Mouse (Mus musculus): ENCODE measurements around the gene Zdhhc24.
"Not testable (repeated sequence)": the region's sequence is repeated elsewhere in the genome, so short reads cannot be mapped to it uniquely, and the experiment has no call there.

Gene Zdhhc24

GRCm38 (mm10) chr19:4878405-4879323 is at the start of gene Zdhhc24:
TSS of gene Zdhhc24 (plus strand) at chr19:4878668.
- peak; percentile 96 for DNase-seq (ENCODE audit: low spot score)

DNA sequence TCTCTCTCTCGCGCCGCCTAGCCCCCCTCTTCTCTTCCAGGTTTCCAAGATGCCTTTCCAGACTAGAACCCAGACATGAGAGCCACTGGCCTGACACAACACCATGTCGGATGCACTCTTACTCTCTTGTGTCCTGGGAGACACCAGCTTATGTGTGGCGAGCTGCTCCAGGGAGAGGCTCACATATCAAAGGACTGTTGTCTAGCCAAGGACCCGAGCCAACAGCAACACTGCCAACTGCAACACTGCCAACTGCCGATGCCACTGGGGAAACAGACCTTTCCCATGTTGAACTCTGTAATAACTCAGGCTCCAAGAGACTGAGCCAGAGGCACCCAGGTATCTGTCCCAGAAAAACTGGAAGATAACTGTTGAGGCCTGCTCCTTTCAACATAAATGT is 49.3 kb upstream of the Zdhhc24 start:
- DNase-seq (ENCODE audit: low spot score): no peak

DNA sequence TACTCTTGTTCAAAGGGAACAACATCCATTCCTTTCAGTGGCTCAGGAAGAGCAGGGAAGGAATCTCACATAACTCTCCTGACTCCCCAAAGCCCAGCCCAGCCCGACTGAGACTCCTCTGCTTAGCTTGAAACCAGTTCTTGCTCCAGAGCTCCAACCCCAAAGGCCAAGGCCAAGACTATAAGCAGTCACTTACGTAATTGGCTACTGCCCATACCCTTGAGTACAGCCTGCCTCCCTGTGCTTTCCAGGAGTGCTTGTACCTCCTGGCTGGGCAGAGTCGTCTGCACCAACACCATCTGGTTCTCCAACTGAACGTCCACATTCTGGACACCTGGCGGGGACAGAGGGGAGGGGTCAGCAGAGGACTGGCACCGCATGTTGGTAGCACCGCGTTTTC is 44.5 kb upstream of the Zdhhc24 start:
- no peak for DNase-seq (ENCODE audit: low spot score)

DNA sequence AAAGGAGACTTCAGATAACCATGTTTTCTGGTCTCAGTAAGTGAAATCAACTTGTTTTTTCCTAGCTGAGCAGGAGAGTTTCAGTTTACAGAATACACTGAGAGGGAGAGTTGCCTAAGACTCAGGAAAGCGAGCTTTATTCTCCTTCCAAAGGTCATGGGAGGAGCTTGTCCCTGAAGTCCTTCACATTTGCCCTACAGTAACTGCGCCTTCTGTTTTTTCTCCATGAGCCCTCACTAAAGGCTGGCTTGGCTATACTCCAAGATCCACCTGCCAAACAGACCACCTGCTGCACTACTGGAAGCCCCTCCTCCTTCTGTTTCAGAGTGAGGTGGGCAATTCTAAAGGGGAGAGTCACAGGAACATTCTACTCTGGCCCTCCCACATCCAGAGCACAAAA is 42.4 kb upstream of the Zdhhc24 start:
- DNase-seq (ENCODE audit: low spot score): no peak

DNA sequence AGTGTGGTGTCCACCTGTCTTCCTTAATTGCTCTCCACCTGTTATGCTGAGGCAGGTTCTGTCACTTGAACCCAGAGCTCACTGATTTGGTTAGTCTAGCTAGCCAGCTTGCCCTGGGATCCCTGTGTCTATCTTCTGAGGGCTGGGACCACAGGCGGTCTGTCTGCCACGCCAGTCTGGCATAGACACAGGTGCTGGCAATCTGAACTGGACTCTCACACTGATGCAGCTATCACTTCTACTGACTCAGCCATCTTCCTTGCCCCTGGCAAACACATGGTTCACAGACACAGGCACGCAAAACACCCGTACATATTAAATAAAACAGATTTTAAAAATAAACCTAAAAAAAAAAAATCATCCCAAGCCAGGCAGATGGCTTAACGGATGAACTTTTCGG is 41.4 kb upstream of the Zdhhc24 start:
- no peak for DNase-seq (ENCODE audit: low spot score)

GRCm38 (mm10) chr19:4838526-4839140 is 39.8 kb upstream of the Zdhhc24 start:
- DNase-seq (ENCODE audit: low spot score): no peak

GRCm38 (mm10) chr19:4839149-4839548 is 39.3 kb upstream of the Zdhhc24 start, which contains the start of the genes Ccs and Ccdc87:
TSS of gene Ccs (minus strand) at chr19:4839332.
TSS of gene Ccdc87 (plus strand) at chr19:4839366.
- DNase-seq (ENCODE audit: low spot score): peak; percentile 93

GRCm38 (mm10) chr19:4840848-4841247 is 37.6 kb upstream of the Zdhhc24 start:
- DNase-seq (ENCODE audit: low spot score): no peak

DNA sequence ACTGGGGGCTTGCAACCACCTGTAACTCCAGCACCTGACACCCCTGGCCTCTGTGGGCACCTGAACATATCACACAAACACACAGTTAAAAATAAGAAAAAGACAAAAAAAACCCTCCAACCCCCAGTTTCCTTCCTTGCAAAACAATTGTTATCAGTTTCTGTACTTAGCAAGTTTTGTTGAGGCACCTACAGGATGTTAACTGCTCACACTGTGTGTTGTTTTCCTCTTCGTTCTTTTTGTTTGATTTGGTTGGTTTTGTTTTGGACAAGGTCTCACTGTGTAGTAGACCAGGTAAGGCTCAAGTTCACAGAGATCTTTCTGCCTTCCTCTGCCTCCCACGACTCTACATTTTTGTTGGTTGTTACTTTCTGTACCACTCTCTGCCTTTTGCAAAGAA is 35.9 kb upstream of the Zdhhc24 start:
- DNase-seq (ENCODE audit: low spot score): no peak

DNA sequence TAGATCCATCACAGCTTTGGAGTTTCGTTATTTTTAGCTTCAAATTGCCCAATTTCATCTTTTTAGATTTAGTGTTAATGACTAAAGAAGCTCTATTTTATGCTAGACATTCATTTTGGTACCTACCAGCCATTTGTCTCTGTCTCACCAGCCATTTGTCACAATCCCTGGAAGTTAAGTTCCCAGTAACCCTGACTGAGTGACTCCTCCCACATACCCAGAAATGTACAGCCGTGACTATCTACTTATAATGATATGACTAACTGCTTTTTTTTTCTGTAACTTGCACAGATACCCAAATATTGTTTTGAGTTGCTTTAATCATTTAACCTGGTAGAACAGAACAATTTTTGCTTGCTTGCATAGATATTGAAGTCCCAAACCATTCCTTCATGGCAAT is 32.6 kb upstream of the Zdhhc24 start:
- DNase-seq (ENCODE audit: low spot score): no peak

- DNase-seq (ENCODE audit: low spot score): no peak
Observed at GRCm38 (mm10) chr19:4847490-4847889, 31.0 kb upstream of the Zdhhc24 start.

GRCm38 (mm10) chr19:4849800-4850199 is 28.7 kb upstream of the Zdhhc24 start:
- DNase-seq (ENCODE audit: low spot score): no peak

GRCm38 (mm10) chr19:4850281-4850680 is 28.2 kb upstream of the Zdhhc24 start:
- no peak for DNase-seq (ENCODE audit: low spot score)

DNA sequence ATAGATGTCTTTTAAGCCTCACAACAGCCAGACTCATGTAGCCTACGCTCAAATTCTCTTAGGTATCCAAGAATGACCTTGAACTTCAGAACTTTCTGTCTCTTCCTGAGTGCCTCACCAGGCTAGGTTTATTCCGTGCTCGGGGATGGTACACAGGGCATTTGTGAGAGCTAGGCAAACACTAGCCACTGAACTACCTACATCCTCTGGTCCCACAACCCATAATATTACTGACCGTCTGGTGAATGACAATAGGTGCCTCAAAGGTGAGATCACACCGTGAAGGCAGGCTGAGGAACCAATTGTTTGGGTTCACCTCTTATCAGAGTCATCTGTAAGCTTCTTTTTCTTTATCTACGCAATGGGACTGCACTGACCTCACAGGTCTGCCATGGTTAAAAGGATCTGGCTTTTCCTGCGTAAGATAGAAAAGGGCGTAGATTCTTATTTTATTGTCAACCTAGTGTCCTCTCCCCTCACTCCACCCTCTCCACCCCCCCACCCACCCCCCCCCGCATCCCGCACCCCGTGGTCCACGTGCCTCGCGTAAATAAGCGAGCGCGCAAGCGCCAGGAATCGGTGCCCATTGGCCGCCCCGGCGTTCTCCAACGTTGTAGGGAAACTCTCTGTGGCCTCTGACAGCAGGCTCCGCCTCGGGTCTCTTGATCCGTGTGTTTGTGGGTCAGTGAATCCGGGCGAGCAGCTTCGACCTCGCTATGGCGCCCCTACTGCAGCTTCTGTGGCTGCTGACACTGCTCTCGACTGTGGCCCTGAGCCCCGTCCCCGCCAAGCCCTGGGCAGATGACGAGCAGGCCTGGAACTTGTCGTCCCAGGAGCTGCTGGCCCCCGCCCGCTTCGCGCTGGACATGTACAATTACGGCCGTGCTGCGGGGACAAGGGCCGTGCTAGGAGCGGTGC is 23.7 kb upstream of the Zdhhc24 start, which contains the start of gene Ctsf:
Ctsf (plus strand) TSS at position 579 of the 918 bp plus-strand sequence.
- peak; percentile 37 for DNase-seq (ENCODE audit: low spot score)

DNA sequence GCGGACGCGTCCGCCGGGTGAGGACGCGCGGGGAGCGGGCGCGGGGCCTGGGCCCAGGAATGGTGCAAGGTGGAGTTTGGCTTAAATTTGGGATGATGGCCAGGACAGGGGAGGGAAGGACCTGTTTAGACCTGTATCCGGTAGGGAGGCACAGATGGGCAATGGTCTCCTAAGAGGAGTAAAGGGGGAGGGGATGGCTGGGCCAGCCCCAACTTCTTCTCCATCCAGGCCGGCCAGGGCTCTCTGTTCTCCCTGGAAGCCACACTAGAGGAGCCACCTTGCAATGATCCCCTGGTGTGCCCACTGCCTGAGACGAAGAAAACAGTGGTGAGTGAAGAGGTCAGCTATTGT is 23.0 kb upstream of the Zdhhc24 start:
- no peak for DNase-seq (ENCODE audit: low spot score)

- DNase-seq (ENCODE audit: low spot score): no peak
Observed at GRCm38 (mm10) chr19:4855951-4856350, 22.5 kb upstream of the Zdhhc24 start.

- peak; percentile 62 for DNase-seq (ENCODE audit: low spot score)
Observed at GRCm38 (mm10) chr19:4859081-4859480, 19.4 kb upstream of the Zdhhc24 start.

GRCm38 (mm10) chr19:4863048-4863447 is 15.4 kb upstream of the Zdhhc24 start:
- DNase-seq (ENCODE audit: low spot score): no peak

GRCm38 (mm10) chr19:4865147-4865546 is 13.3 kb upstream of the Zdhhc24 start:
- no peak for DNase-seq (ENCODE audit: low spot score)

DNA sequence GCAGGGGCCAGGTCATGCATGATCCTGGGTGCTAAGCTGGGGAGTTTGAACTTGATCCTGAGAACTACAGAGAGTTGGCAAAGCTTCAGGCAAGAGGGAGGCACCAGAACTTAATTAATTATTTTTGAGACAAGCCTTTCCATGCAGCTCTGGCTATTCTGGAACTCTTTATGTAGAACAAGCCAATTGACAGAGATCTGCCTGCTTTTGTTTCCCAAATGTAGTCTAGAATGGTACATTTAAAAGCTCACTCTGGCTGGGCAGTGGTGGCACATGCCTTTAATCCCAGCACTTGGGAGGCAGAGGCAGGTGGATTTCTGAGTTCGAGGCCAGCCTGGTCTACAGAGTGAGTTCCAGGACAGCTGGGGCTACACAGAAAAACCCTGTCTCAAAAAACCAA is 3.9 kb upstream of the Zdhhc24 start:
- not testable (repeated sequence) for DNase-seq (ENCODE audit: low spot score)

DNA sequence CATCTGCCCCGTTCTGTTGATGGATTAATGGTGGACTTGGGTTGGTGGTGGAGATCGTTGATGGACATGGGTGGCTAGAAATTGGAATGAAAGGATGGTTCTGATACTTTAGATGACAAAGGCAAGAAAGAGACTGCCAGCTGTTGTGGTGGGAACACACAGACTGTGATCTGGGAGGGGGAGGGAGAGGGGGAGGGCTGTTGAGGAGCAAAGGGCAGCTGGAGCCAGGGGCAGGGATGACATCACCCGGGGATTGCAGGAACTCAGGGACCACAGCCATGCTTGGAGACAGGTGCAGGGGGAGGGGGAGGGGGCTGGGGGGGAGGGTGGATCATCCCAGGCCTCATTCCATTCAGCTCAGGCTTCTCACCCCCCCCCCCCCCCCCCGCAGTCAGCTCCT is 2.2 kb upstream of the Zdhhc24 start:
- DNase-seq (ENCODE audit: low spot score): no peak

DNA sequence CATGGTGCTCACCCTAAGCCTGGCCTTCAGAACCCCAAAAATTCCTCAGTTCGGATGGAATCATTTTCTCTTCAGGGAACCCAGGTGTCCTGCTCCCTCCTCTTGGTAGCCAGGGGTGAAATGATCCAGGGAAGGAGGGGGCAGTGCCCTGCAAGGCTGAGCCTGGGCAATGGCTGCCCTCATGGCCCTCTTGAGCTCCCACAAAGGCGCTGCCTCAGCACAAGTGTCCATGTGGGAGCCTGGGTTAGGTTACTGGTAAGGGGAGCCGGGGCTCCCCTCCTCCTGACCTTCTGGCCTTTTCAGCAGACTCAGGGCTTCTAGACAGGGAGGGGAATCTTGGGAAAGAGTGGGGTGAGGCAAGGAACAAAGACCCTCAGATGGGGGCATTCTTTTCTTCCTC is 1.7 kb upstream of the Zdhhc24 start:
- no peak for DNase-seq (ENCODE audit: low spot score)
